Mouse (Mus musculus) limb, embryonic 11.5 days (tissue): ENCODE measurements around the gene Rab3il1. TPM values are rescaled to one million over a fixed set of nuclear protein-coding genes. Genes with fewer than 3 reads are reported as not detected.

Experiments used
- ATAC-seq: fragments of 200-750 bp; cut with Nextera tagmentation; 2 replicates; pipeline ENCODE4 v1.8.0; 2017; ENCODE audit warnings: low read depth; ENCODE audit not compliant: insufficient number of reproducible peaks, low FRiP score, low TSS enrichment
- DNase-seq: peaks from one replicate; pipeline ENCODE4 v3.0.0-alpha.2; 2015; ENCODE audit warnings: low spot score
- H3K27ac ChIP-seq: fragments of 300-500 bp; sonication (generic); replicated peaks from 2 replicates; pipeline ENCODE4 v1.5.1; 2014; ENCODE audit warnings: low read depth, mild to moderate bottlenecking, low read length
- H3K27me3 ChIP-seq: fragments of 300-500 bp; sonication (generic); 2 replicates; pipeline ENCODE4 v1.6.1; 2014; ENCODE audit warnings: mild to moderate bottlenecking, low read length, mixed read lengths; ENCODE audit not compliant: control insufficient read depth, insufficient read depth
- H3K36me3 ChIP-seq: fragments of 300-500 bp; sonication (generic); 2 replicates; pipeline ENCODE4 v1.6.1; 2014; ENCODE audit warnings: mild to moderate bottlenecking, low read length, moderate library complexity, mixed read lengths; ENCODE audit not compliant: control insufficient read depth, insufficient read depth
- H3K4me1 ChIP-seq: fragments of 300-500 bp; sonication (generic); 2 replicates; pipeline ENCODE4 v1.6.1; 2014; ENCODE audit warnings: low read length, mixed read lengths; ENCODE audit not compliant: control insufficient read depth, insufficient read depth
- H3K4me2 ChIP-seq: fragments of 300-500 bp; sonication (generic); 2 replicates; pipeline ENCODE4 v1.6.1; 2014; ENCODE audit warnings: low read depth, mild to moderate bottlenecking, moderate library complexity; ENCODE audit not compliant: severe bottlenecking
- H3K4me3 ChIP-seq: fragments of 300-500 bp; sonication (generic); 2 replicates; pipeline ENCODE4 v1.5.1; 2014; ENCODE audit warnings: low read depth, low read length
- H3K9ac ChIP-seq: fragments of 300-500 bp; sonication (generic); 2 replicates; pipeline ENCODE4 v1.6.1; 2014; ENCODE audit warnings: mild to moderate bottlenecking, low read length
- H3K9me3 ChIP-seq: fragments of 300-500 bp; sonication (generic); 2 replicates; pipeline ENCODE4 v1.6.1; 2016; ENCODE audit warnings: low read length; ENCODE audit not compliant: control insufficient read depth
- WGBS: fragments of 180-500 bp; shearing (Covaris S2); extraction: QIAGEN DNeasy Blood & Tissue Kit; methylation state at CpG from one replicate; pipeline ENCODE4 v1.1.7; 2014; 5-methylcytosine and 5-hydroxymethylcytosine counted together
- polyA plus RNA-seq: library from polyadenylated mRNA; unstranded; fragments of >200 nt; fragmentation: Nextera tagmentation; extraction: Ambion mirVana; gene quantifications from 2 replicates; pipeline ENCODE4 v1.2.1, GENCODE M21; 2014

The Rab3il1 gene
- polyA plus RNA-seq, result 39.8 and 44.5 TPM in 2 replicates

DNA sequence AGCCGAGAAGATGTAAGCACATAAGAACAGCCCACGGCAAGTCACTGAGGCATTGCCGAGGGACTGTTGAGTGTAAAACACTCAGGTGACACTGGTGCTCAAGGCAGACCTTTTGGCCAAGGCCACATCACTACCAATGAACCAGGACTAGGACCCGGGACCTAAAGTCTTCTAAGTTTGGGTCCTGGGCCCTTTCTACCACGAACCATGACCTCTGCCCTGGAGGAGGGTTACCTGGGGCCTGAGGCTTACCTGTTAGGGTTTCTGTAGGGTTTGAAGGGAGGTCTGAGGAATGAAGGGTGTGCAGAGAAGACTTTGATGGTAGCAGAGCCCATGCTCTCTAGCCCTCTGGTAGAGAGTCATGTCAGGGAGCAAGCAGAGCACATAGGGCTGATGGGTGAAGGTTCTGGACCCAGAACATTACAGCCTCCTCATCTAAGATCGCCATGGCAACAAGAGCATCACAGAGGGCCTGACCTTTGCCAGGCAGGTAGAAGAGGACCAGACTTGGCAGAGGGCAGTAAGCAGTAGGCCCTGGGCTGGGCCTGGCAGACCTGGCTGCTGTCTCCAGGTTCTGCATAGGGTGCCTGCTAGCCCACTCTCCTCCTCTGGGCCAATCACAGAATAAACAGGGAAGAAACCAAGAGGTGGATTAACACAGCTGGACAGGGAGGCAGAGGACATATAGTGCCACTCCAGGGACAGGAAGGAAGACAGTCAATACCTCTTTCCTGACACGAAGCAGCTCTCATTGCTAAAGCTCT is at the start of gene Rab3il1, which contains the start of gene Best1:
Gene Rab3il1 (plus strand): TSS at position 464 of the 764 bp plus-strand sequence.
Gene Best1 (minus strand): TSS at position 428 of the 764 bp plus-strand sequence.
- no peak for ATAC-seq

DNA sequence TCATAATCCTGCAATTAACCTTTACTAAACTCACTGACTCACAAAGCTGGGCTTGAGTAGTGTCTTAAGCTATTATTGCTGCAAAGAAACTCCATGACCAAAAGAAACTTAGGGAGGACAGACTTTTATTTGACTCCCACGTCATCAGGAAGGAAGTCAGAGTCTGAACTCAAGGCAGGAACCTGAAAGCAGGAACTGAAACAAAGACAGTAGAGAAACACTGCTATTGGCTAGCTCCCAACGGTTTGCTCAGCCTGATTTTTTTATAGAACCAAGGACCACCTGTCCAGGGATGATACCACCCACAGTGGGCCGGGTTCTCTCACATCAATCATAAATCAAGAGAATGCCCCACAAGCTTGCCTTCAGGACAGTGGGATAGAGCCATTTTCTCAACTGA is 49.1 kb upstream of the Rab3il1 start:
- H3K27me3 ChIP-seq, result no peaks in the 10 kb centered on the region
- H3K27ac ChIP-seq, result no peak overlapping the region
- no peak overlapping the region for H3K4me2 ChIP-seq
- 0 out of 2 replicates have a peak, but pooled peaks cover 2% of the 10 kb centered on the region for H3K4me1 ChIP-seq
- no peak overlapping the region for H3K9ac ChIP-seq
- DNase-seq, result no peak
- H3K36me3 ChIP-seq, result no peaks in the 10 kb centered on the region
- H3K4me3 ChIP-seq, result no peak overlapping the region
- WGBS, result 77% methylated on average over 3 of the region's 3 CpGs
- ATAC-seq, result no peak
- H3K9me3 ChIP-seq, result no peaks in the 10 kb centered on the region

More for the DNA sequence above, at the start of gene Rab3il1, which contains the start of gene Best1:
- H3K27ac ChIP-seq, result no peak within 1 kb of the TSS
- H3K4me3 ChIP-seq, result no peak within 1 kb of the TSS
- WGBS, result 87% methylated on average over 7 of the region's 7 CpGs
- no peak within 1 kb of the TSS for H3K4me2 ChIP-seq
- no peak within 1 kb of the TSS for H3K9ac ChIP-seq
- no peaks in the 10 kb centered on the region for H3K36me3 ChIP-seq
- DNase-seq, result no peak
- H3K9me3 ChIP-seq, result no peaks in the 10 kb centered on the region
- no peaks in the 10 kb centered on the region for H3K27me3 ChIP-seq
- no peaks in the 10 kb centered on the region for H3K4me1 ChIP-seq

- 0 out of 2 replicates have a peak, but pooled peaks cover 2% of the 10 kb centered on the region for H3K4me1 ChIP-seq
- DNase-seq (no peak), ATAC-seq (no peak)
- H3K4me3 ChIP-seq, result no peak overlapping the region
- H3K4me2 ChIP-seq, result no peak overlapping the region
- 91% methylated on average over 3 of the region's 3 CpGs for WGBS
- no peak overlapping the region for H3K27ac ChIP-seq
- H3K27me3 ChIP-seq, result no peaks in the 10 kb centered on the region
- no peaks in the 10 kb centered on the region for H3K9me3 ChIP-seq
- no peak overlapping the region for H3K9ac ChIP-seq
- no peaks in the 10 kb centered on the region for H3K36me3 ChIP-seq
Observed at GRCm38 (mm10) chr19:9952912-9953311, 48.6 kb upstream of the Rab3il1 start.

DNA sequence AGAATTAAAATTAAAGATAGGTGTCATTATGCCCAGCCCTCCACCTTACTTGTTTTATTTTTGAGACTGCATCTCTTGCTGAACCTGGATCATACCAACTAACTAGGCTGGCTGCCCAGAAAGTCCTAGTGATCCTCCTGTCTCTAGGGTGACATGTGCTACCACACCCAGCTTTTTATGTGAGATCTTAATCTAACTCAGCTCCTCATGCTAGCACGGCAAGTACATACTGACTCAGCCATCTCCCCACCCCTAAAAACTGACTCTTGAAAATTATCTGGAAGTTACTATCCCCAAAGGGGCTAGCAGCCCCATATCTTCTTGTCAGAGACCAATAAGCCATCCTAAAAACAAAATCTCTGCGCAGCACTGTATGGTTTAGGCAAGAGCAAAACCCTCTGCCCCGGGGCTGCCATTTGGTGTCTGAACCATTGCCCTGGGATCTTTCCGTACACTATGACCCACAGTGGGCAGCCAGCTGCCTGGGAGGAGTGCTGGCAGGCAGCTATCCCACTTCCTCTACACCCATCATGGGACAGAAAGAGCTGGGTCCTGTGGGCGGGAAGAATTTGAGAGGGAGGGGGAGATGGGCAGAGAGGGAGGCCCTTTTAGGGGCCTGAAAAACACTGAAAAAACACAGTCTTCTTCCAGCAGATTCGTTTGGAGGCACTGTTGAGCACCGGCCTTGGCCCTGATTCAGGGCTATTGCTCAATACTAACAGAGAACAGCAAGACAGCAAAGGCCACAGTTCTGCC is 47.2 kb upstream of the Rab3il1 start:
- no peak overlapping the region for H3K4me3 ChIP-seq
- no peak overlapping the region for H3K4me2 ChIP-seq
- WGBS, result 41% methylated on average over 7 of the region's 7 CpGs

DNA sequence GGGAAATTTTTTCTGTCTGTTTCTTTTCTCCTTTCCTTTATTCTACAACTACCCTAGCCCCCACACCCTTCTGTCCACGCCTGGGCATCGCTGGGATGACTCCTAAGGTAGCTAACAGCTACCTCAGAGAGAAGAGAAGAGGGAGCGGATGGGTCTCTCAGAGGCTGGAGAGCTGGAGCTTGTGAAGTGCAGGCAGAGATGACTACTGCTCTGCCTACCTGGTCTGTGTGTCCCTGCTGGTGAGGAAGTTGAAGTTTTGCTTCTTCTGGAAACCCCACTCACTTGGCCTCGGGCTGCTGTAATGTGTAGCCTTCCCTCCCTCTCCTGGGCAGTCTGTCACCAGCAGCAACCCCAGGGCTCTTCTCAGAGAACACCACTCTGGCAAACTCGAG is 46.7 kb upstream of the Rab3il1 start:
- ATAC-seq, result no peak
- no peaks in the 10 kb centered on the region for H3K36me3 ChIP-seq
- WGBS, result 51% methylated on average over 5 of the region's 5 CpGs
- DNase-seq, result no peak
- no peak overlapping the region for H3K4me3 ChIP-seq
- H3K27me3 ChIP-seq, result no peaks in the 10 kb centered on the region
- no peak overlapping the region for H3K4me2 ChIP-seq
- no peak overlapping the region for H3K27ac ChIP-seq
- H3K4me1 ChIP-seq, result 0 out of 2 replicates have a peak, but pooled peaks cover 2% of the 10 kb centered on the region
- H3K9me3 ChIP-seq, result no peaks in the 10 kb centered on the region
- peak overlapping the region; percentile 1; the same call in 1 of the 2 replicates for H3K9ac ChIP-seq

More for the DNA sequence above, 47.2 kb upstream of the Rab3il1 start:
- DNase-seq, result peak; percentile 32
- Histone ChIP-seq H3K4me1 (0 out of 2 replicates have a peak, but pooled peaks cover 2% of the 10 kb centered on the region), H3K36me3 (no peaks in the 10 kb centered on the region), H3K9me3 (no peaks in the 10 kb centered on the region), H3K9ac (peak overlapping the region; percentile 1; the same call in 1 of the 2 replicates), H3K27me3 (no peaks in the 10 kb centered on the region), H3K27ac (no peak overlapping the region)
- ATAC-seq, result no peak

GRCm38 (mm10) chr19:9955438-9955837 is 46.0 kb upstream of the Rab3il1 start:
- WGBS, result 79% methylated on average over 1 of the region's 1 CpGs
- ATAC-seq (no peak), DNase-seq (no peak)
- Histone ChIP-seq H3K9ac (no peak overlapping the region), H3K4me3 (no peak overlapping the region), H3K27ac (no peak overlapping the region), H3K9me3 (no peaks in the 10 kb centered on the region), H3K4me2 (no peak overlapping the region), H3K4me1 (0 out of 2 replicates have a peak, but pooled peaks cover 2% of the 10 kb centered on the region), H3K27me3 (no peaks in the 10 kb centered on the region), H3K36me3 (no peaks in the 10 kb centered on the region)

GRCm38 (mm10) chr19:9956624-9957388 is 44.7 kb upstream of the Rab3il1 start:
- Histone ChIP-seq H3K4me1 (0 out of 2 replicates have a peak, but pooled peaks cover 2% of the 10 kb centered on the region), H3K9me3 (no peaks in the 10 kb centered on the region), H3K4me3 (no peak overlapping the region), H3K4me2 (no peak overlapping the region), H3K27ac (no peak overlapping the region), H3K36me3 (no peaks in the 10 kb centered on the region), H3K27me3 (no peaks in the 10 kb centered on the region), H3K9ac (no peak overlapping the region)
- DNase-seq, result no peak
- 76% methylated on average over 4 of the region's 4 CpGs for WGBS
- no peak for ATAC-seq

DNA sequence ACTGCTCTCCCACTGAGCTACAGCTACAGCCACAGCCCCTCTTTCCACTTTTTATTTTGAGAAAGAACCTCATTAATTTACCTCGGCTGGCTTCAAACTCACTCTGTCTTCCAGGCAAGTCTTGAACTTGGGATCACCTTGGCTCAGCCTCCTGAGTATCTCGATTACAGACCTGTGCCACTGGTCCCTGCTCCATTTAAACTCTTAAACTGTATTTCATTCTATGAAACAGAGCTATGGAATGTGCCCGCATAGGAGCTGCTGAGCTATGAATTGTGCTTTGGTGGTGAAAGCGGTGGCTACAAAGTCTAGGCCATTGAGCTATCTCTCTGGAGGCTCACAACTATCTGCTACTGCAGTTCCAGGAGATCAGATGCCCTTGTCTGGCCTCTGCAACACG is 43.5 kb upstream of the Rab3il1 start:
- no peak for ATAC-seq
- no peaks in the 10 kb centered on the region for H3K27me3 ChIP-seq
- H3K36me3 ChIP-seq, result no peaks in the 10 kb centered on the region
- no peak overlapping the region for H3K27ac ChIP-seq
- 88% methylated on average over 5 of the region's 5 CpGs for WGBS
- no peaks in the 10 kb centered on the region for H3K9me3 ChIP-seq
- H3K9ac ChIP-seq, result no peak overlapping the region
- no peak overlapping the region for H3K4me3 ChIP-seq
- no peak overlapping the region for H3K4me2 ChIP-seq
- DNase-seq, result no peak
- 0 out of 2 replicates have a peak, but pooled peaks cover 2% of the 10 kb centered on the region for H3K4me1 ChIP-seq
